Mouse (Mus musculus): ENCODE measurements around the gene Abca2.
"Not testable (repeated sequence)": the region's sequence is repeated elsewhere in the genome, so short reads cannot be mapped to it uniquely, and the experiment has no call there.

The Abca2 gene

GRCm38 (mm10) chr2:25428442-25429236 is at the start of gene Abca2:
Gene Abca2 (plus strand): TSS chr2:25428703.
- DNase-seq = peak; percentile 98

- no peak for DNase-seq
Observed at GRCm38 (mm10) chr2:25384492-25384891, 44.0 kb upstream of the Abca2 start.

- no peak for DNase-seq
Observed at GRCm38 (mm10) chr2:25391266-25391665, 37.2 kb upstream of the Abca2 start.

- peak; percentile 72 for DNase-seq
Observed at GRCm38 (mm10) chr2:25394281-25395221, 34.0 kb upstream of the Abca2 start.

- DNase-seq = peak; percentile 65
Observed at GRCm38 (mm10) chr2:25395721-25396596, 32.5 kb upstream of the Abca2 start, which contains the start of gene Entpd2. Gene Entpd2 (plus strand): TSS chr2:25395874.

GRCm38 (mm10) chr2:25396597-25396983 is 31.9 kb upstream of the Abca2 start:
- DNase-seq = peak; percentile 85

- DNase-seq = peak; percentile 33
Observed at GRCm38 (mm10) chr2:25397010-25397409, 31.5 kb upstream of the Abca2 start.

- peak; percentile 46 for DNase-seq
Observed at GRCm38 (mm10) chr2:25398065-25398464, 30.4 kb upstream of the Abca2 start.

- DNase-seq = no peak
Observed at GRCm38 (mm10) chr2:25399051-25399450, 29.5 kb upstream of the Abca2 start, which contains the start of gene Npdc1. Gene Npdc1 (plus strand): TSS chr2:25399351.

GRCm38 (mm10) chr2:25400291-25400690 is 28.2 kb upstream of the Abca2 start:
- no peak for DNase-seq

GRCm38 (mm10) chr2:25400764-25401163 is 27.7 kb upstream of the Abca2 start:
- peak; percentile 78 for DNase-seq

GRCm38 (mm10) chr2:25402377-25402971 is 26.0 kb upstream of the Abca2 start:
- peak; percentile 80 for DNase-seq

- peak; percentile 91 for DNase-seq
Observed at GRCm38 (mm10) chr2:25402972-25403601, 25.4 kb upstream of the Abca2 start.

GRCm38 (mm10) chr2:25403994-25404393 is 24.5 kb upstream of the Abca2 start:
- no peak for DNase-seq

GRCm38 (mm10) chr2:25408908-25409307 is 19.6 kb upstream of the Abca2 start:
- peak; percentile 20 for DNase-seq

GRCm38 (mm10) chr2:25413436-25413835 is 15.1 kb upstream of the Abca2 start:
- not testable (repeated sequence) for DNase-seq

- peak; percentile 31 for DNase-seq
Observed at GRCm38 (mm10) chr2:25417426-25417825, 11.1 kb upstream of the Abca2 start.

- peak; percentile 56 for DNase-seq
Observed at GRCm38 (mm10) chr2:25421896-25422295, 6.6 kb upstream of the Abca2 start.

GRCm38 (mm10) chr2:25422587-25423410 is 5.7 kb upstream of the Abca2 start, which contains the start of gene Fut7:
Gene Fut7 (plus strand): TSS chr2:25423267.
- peak; percentile 65 for DNase-seq

- peak; percentile 40 for DNase-seq
Observed at GRCm38 (mm10) chr2:25423626-25424025, 4.9 kb upstream of the Abca2 start.
